Mouse (Mus musculus): ENCODE results near the gene Acsf2.

- TF ChIP-seq CTCF (IDR thresholded peaks at IDR 0.05; ENCODE audit: extremely low read depth, insufficient read depth, insufficient read length, insufficient replicate concordance) (no peak), POLR2A (IDR thresholded peaks at IDR 0.05; ENCODE audit: low read depth, low read length) (no peak)
These were observed 62.9 kb downstream of the Acsf2 start for GRCm38 (mm10) chr11:94538733-94539292.
